Mouse (Mus musculus) layer of hippocampus, adult 18-20 months (tissue): ENCODE results near the gene Dcaf17. TPM values are rescaled to one million over a fixed set of nuclear protein-coding genes. Genes with fewer than 3 reads are reported as not detected.

Experiments
- DNase-seq, 2 experiments: peaks; one replicate each; pipeline ENCODE4 v3.0.0; 2022; ENCODE audit warnings: low spot score in 2 of 2
- long read RNA-seq: library from polyadenylated mRNA; stranded (forward); transcript quantifications from one replicate; pipeline ENCODE4 v2.0.0, GENCODE M21; 2021
- total RNA-seq, 2 experiments: library from RNA; stranded (reverse); gene quantifications; 2 replicates each; pipeline ENCODE4 v1.2.3; 2021

Dcaf17 gene
- total RNA-seq, result 10 to 100 TPM; 10.8 to 12.7 TPM
- long read RNA-seq, full-length matches to known transcripts, result 3 of 20 reads
- long read RNA-seq, partial matches to known transcripts, result 0 of 20 reads
- long read RNA-seq, other reads (novel, unspliced or antisense), result 17 of 20 reads

DNA sequence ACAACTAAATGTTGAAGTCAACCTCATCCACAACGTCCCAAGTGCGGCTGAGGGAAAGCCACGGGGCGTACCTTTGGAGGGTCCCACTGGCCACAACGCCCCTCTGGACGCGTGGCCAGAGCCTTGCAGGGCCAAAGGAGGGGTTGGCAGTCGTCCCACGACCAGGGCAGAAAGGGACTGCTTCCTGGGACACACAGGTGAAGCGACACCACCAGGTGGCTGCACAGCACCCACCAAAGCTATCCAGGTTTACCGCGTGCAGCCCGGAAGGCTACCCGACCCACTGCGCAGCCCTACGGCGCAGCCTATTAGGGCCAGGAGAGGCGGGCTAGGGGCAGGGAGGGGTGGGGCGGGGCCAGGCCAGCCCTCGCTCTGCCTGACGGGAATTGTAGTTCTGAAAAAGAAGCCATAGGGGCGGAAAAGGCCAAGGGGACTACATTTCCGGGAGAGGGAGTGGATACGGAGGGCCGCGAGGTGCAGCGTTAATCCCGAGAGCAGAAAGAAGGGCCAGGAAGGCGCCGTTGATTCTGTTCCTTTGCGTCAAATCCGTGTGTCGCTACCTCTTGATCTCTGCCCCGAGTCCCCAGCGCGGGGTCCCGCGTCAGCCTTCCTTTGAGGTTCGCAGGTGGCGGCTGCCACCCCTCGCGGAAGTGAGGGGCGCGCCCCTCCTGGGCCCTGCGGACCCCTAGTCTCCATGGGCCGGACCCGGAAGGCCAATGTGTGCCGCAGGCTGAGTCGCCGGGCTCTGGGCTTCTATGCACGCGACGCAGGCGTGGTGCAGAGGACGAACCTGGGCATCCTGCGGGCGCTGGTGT is at the start of gene Dcaf17, which contains the start of gene Mettl8:
TSS of gene Dcaf17 (plus strand) at position 29 of the 815 bp plus-strand sequence.
TSS of gene Mettl8 (minus strand) at position 284 of the 815 bp plus-strand sequence.
- peak; percentile 81 to 92 for DNase-seq

DNA sequence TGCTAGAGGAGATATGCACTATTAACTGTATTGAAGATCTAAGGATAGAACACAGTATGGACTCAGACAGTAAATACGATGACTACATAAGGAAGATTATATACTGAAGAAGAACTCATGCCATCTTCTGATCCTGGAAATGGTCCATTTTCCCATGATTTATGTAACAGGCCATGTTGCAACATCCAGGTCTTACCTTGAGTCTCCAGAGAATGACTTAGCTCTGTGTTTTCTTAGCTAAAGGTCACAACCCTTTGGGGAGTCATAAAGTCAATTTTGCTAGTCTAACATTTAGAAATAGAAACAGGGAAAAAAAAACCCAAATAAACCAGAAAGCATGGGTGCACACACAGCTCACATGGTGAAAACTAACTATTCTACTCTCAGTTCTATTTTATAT is 43.3 kb upstream of the Dcaf17 start:
- no peak for DNase-seq

DNA sequence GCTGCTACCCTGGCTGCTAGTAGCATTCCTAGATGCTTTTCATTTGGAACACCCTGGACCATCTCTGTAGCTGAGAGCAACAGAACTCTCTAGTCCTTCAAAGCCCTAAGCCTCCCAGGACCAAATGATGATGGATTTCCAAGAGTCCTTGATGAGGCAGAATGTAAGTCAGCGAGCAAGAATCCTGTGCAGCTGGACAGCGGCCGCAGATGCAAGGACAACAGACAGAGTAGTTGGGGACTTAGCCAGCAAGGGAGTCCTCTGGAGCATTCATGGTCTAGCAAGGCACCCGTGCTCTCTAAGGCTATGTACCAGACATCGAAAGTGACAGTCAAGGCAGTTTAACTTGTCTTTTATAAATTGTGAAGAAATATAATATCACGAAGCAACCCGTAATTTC is 41.6 kb upstream of the Dcaf17 start:
- no peak for DNase-seq

DNA sequence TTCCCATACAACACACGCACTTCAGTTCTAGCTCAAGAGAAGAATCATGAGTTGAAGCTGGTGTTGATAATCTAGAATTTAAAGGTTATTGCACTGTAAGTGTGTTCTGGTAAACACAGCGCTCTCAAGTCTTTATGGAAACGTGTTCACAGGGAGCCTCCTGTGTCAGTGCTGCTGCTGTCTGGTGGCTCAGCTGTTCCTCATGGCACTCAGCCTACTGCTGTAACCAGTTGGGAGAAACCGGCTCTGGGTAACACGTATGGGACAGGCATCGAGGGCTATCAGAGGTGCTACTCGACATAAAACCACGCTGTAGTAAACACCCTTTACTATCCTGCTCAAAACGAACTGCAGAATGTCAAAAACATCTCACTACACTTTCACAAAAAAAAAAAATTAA is 35.9 kb upstream of the Dcaf17 start:
- DNase-seq, result peak in 1 of 2 experiments; percentile 60

DNA sequence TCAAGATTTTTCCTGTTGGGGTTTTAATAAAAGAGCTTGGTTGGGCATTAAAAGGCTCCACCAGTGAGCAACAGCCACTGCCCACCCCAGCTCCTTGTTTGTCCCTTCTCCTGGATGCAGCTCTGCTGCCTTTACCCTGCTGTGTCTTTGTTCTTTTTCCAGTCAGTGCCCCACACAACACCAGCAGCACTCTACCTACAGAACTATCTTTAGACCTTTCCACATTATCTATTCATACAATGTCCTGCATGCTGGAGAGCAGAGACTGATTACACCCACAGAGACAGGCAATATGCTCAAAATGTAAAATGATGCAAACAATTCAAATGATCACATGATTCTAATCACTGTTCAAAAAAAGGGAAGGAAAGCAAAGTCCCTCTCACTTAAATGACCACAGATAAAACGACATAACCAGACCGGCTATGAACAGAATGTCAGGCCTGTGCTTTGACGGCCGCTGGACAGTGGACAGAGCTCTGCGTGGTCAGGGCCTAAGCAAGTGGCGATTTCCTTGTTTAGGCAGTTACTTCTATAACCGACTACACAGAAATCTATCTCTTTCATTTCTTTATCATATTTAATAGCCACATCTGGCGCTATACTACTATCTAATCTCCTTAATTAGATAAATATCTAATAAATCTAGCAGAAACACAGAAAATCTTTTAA is 35.3 kb upstream of the Dcaf17 start:
- DNase-seq, result no peak

DNA sequence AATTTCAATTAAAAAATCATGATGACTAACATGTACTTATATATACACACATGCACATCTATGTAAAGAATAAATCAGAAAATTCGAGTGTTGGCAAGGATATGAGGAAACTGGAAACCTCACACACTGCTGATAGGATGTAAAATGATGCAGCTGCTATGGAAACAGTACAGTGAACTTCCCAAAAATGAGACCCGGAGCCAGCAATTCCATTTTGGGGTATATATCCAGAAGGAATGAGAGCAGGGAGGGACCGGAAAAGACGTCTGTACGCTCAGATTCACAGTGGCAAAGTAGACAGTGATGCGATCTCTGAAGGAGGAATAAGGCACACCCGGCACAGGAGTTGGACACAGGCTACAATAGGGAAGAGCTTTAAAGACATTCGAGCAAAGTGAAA is 34.5 kb upstream of the Dcaf17 start:
- peak in 1 of 2 experiments; percentile 38 for DNase-seq

DNA sequence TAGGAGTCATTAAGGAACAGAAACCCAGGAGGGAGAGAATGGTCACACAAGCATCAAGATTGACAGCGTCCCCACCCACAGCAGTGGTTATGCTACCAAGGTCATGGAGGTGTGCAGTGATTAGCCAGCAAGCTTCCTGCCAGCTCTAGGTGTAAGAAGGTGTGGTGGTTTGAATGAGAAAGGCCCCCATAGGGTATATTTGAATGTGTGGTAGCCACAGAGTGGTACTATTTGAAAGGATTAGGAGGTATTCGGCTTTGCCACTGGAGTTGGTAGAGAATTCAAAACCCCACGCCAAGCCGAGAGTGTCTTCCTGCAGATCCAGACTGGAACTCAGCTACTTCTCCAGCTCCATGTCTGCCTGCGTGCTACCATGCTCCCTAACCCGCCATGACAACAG is 32.1 kb upstream of the Dcaf17 start:
- no peak for DNase-seq

DNA sequence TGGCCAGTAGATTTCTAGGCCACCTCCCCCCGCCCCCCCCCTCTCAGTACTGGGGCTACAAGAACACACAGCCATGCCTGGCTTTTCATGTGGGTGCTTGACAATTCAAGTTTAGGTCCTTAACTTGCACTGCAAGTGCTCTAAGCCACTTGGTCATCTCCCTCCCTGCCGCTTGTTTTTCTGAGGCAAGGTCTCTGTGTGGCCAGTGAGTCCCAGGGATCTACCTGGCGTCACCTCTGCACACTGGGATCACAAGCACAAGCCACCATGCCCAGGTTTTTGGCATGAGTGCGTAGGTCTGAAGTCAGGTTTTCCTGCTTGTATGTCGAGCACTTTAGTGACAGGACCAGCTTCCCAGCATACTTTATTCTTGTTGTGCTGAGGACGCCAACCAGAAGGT is 31.1 kb upstream of the Dcaf17 start:
- no peak for DNase-seq

DNA sequence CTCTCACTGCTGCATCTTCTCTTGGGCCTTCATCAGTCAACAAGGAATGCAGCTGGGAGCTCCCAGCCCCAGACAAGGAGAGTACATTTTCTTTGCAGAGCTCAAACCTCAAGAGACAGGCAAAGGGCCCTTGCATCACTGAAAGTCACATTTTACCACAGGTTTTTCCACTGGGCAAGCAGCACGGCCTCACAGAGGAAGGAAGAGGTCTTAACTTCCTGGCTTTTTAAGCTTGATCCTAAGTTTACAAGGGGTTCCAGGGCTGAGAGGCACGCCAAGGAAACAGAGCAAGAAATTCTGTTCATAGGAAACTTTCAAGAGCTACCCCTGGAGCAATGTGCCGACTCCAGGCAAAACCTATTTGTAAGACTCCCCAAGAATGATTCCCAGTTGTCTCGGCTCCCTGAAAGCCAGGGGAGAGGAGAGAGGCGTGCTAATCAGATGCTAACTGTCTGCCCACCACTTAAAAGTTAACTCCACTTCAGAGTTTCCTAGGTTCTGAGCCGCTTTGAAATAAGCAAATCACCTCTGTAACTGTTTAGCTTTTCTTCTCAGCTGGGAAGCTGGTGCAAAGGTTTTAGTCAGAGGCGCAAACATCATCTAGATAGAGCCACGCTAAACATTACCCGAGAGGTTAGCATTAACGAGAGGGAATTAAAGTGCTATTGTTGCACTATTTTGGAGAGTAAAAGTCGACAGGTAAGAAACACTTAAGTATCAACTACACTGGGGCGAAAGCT is 29.4 kb upstream of the Dcaf17 start:
- DNase-seq, result no peak

DNA sequence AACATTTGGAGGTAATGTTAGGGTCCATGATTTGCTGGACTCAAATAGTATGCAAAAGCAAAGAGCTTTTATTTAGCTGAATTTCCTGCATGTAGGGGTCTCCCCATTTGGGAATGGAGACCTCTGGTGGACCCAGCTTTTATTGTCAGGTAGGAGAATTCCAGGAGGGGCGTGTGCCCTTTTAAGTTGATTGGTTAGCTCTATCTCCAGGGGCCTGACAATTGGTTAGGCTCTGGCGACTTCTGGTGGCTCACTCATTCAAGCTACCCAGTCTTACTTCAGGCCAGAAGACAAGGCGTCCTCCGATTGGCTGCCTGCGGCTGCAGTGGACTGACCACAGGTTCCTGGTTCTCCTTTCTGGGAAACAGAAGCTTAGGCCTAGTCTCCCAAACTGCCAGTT is 28.3 kb upstream of the Dcaf17 start:
- DNase-seq, result no peak

DNA sequence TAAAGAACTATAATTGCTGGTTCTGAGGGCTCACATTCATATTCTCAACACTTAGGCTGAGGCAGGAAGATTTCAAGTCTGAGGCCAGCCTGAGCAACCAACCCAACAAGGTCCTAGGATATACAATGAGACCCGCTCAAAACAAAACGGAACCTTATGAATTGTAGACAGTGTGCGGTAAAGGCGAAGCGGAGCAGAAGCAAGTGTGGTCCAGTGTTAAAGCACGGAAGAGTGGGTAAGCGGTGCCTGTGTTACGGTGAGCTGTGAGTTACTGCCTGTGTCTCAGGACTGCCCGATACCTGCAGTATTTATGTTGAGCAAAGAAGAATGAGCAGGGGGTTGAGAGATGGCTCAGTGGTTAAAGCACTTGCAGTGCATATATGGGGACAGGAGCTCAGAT is 27.5 kb upstream of the Dcaf17 start:
- DNase-seq, result no peak

DNA sequence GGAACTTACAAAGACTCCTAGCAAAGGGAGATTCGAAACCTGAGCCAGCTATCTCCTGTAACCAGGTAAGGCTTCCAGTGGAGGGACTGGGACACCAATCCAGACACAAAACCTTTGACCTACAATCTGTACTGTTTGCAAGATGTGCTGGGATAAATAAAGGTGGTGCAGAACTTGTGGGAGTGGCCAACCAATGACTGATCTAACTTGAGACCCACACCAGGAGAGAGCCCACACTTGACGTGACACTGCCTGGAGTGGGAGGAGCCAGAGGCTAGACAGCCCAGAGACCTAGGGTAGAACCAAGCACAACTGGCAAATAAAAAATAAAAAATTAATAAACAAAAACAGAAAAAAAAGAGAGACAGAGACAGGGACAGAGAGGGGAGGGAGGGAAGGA is 24.5 kb upstream of the Dcaf17 start:
- no peak for DNase-seq

DNA sequence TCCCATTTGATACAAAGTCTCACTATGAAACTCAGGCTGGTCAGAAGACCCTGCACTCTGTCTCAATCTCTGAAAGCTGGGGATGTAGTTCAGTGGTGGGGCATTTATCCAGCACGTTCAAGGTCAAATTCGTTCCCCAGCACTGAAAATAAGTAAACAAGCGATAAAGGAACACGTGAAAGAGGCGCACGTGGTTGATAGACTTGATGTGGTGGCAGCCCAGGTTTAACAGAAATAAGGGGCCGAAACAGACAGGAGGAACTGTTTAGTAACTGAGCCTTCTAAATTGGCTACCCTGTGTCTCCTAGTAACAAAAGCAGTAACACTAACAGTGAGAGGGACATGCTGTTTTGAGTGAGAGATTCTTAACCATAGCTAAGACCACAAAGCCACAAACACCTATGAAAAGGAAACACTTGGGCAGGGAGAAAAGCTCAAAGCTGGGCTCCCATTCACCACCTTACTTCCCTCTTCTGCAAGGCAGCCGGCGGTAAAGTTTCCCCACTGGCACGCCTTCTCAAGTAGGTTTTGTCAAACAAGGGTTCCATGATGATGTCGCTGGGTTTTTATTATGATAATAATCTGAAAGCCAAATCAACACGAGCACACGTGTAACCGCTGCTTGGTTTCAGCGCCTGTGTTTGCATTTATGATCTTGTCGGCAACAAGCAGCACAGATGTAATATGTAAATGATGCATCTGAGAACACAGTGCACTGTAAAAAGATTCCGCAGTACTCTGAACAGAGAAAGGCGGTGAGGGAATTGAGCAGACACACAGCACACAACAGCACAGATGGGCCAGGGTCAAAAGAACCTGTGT is 22.9 kb upstream of the Dcaf17 start:
- no peak for DNase-seq

DNA sequence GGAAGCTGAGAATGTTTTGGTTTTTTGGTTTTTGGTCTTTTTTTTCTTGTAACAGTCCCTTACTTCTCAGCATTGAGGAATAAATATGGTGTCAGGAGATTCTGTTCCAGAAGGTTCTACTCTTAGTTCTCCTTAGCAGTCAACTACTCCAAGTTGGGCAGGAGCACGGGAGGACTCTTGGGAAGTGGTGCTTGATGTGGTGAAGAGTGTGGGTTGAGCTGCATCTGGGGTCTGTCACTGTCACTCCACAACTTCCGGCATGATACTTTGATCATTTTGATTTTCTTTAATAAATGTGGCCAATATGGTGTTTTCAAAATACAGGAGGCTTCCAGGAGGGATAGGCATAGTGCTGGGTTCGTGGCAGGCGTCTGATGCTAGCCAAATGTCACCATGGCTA is 22.1 kb upstream of the Dcaf17 start:
- DNase-seq, result no peak

DNA sequence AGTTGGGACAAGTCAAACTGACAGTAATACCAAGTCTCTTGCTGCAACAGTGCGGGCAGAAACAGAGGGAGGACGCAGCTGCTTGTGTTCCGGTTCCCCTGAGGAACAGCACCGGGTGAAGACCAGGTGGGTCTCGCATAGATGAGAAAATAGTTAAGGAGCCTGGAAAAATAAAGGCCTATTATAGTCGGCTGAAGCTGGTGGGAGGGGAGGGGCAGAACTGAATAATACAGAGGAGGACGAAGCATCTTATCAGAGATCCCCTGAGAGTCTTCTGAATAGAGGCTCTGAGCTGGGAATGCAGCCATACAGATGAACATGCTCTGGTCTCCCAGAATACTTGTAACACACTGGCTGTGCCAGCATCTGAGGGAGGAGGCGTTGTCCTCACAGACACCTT is 21.1 kb upstream of the Dcaf17 start:
- no peak for DNase-seq

DNA sequence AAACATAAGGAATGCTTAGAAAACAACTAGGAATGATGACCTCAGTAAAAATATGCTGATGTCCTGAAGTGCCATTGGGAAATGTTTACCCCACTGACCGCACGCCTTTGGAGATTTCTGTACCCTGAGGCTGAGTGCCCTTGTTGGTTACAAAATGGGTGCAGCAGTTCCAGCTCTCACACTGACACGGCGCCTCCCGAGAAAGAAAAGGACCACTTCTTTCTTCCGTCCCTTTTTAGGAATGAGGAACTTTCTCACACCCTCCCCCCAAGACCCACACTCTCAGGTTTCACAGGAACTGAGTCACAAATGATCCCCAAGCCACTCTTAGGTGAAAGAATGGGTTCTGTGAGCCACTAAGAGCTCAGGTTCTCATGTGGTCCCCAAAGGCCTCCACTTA is 17.7 kb upstream of the Dcaf17 start:
- no peak for DNase-seq

DNA sequence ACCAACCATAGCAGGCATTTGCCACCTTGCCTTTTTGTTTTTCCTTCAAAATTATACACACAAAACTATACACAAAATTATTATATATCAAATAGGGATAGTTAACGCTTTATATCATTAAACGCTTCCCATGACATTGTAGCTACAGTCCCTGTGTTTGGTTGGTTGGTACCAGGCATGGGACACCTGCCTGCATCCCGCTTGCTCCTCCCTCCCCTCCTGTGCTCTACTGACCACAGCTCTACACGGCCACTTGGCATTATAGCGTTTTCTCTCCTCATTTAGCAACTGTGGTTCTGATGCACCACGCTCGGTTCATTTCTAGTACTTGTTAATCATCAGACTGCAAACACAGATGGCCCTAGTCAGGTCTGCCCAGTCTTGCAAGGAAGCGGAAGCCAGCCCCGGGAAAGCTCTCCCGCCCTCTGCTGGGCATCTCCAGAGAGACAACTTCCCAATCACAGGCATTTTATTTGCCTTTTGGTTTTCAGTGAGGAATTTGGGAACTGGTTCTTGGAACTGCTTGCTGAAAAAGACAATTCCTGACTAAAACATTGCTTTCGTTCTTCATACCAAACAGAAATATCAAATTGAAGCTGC is 15.5 kb upstream of the Dcaf17 start:
- DNase-seq, result peak; percentile 82 to 94

DNA sequence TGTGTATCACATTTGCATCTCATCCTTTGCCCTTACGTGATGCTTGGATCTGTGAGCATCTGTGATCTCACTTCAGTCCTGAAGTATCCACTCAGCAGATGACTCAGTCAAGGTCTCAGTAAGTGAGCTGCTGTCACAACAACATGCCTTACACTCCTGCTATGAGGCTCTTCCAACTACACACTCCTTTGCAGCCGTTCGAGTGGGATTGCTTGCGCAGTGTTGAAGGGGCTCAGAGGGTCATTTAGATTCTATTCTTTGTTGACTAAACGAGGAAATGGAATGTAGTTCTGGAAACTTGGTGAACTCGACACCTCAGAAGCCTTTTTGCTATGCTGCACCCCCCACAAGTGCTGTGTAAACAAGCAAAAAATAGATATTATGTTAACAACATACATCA is 9.0 kb upstream of the Dcaf17 start:
- no peak for DNase-seq

DNA sequence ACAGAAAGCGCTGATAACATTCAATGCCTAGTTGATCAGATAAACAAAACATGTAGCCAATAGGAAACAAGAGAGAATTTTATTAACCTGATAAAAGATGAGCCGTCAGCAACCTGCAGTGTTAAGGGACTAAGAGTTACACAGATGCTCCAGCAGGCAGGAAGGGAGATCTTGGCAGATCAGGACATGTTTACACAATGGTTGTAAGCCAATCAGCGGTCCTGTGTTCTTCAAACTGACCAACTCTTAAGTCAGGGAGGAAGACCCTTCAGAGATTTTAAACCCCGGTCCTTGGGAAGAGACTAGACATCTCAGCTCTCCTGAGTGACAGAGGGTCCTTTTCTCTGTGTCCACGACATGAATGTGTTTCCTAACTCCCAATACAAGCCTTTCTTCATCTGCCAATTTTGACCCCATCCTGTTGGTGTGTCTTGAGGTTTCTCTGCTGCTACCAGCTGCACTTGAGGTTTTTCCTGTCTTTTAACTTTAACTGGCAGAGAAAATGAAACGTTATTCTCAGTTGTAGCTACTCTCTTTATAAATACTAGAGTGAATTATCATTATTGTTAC is 8.3 kb upstream of the Dcaf17 start:
- no peak for DNase-seq

DNA sequence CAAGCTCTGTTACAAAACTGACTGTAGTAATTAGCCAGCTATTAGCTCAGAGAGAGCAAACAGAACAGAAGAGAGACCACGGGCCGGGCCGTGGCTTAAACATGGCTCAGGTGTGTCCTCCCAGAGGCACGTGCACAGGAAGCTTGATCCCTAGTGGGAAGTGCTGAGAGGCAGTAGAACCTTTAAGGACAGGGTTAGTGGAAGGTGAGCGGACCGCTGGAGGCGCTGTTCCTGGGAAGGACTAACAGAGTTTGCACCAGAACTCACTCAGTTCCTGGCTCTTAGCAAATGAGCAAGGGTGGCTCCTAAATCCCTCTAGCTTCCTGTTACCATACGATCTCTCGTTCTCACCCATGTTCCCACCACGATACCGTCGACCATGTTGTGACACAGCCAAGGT is 6.2 kb upstream of the Dcaf17 start:
- DNase-seq, result no peak
